Mouse (Mus musculus) retina, postnatal 7 days (tissue): ENCODE measurements at regions not wholly inside any gene's neighbourhood (a gene's known extent, or its start where the extent isn't known, plus 50 kb on each side); places are given as distances from the start of the nearest gene placed in this dataset.

Experiments
- DNase-seq: peaks from one replicate; pipeline ENCODE4 v3.0.0-alpha.2; 2012; ENCODE audit warnings: low read depth, low spot score

DNA sequence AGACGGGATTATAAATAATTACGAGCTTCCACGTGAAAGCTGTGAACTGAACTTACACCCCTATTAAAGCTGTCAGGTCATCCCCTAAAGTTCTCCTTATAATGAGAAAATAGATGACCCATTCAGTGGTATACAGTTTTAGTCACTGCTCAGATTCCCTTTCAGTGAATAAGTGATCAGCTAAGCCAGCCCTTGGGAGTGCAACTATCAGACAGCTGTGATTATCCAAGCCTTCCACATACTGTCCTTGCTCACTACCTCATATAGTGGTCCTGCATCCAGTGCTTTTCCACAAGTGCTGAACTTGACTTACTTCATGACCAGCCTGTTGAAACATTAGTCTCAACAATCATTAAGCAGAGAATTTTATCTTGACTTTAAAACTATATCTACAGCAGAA, 131.2 kb upstream of the Tle1 start:
- DNase-seq: no peak

DNA sequence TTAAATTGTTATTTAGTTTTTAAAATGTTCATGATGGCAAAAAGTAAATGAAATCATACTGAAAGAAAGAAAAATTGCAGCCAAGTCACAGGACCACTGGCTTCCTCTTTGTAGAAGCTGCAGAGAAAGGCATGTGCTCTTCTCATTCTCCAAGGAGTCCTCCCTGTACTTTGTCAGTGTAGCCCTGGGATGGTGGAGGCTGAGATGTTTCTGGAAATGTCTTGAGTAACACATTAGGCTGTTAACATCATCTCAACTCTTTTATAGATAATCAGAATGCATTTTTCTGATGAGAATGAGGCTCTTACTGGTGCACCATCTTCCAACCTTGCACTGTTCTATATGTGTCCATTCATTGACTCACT, 128.3 kb upstream of the Tle1 start:
- DNase-seq: no peak

DNA sequence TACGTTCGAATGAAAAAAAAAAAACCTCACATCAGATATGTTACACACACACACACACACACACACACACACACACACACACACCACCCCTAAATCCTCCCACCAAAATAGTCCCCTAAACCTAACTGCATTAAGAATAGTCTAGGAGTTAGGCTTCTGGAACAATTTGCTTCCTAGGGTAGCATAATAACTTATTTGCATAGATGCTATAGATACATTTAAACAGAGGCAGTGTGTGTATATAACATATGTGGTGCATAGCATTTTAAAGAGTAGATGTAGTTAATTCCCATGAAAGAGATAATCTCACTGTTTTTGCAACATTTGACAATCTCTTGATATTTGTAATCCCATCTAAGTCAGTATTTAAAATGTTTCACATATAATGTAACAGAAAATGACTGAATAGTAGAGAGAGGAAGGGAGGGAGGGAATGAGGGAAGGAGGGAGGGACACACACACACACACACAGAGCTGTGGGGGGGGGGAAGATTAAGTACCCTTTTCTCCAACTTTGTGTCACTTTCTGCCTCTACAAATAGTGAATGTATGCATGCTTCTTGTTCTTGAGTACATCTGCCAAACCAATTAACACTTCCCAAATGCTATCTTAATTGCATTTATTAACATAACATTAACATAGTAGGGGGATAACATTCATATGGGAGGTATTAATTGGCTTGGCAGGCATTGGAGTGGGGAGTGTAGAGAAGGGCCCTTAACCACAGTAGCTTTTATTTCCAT, 127.7 kb upstream of the Tle1 start:
- no peak for DNase-seq

DNA sequence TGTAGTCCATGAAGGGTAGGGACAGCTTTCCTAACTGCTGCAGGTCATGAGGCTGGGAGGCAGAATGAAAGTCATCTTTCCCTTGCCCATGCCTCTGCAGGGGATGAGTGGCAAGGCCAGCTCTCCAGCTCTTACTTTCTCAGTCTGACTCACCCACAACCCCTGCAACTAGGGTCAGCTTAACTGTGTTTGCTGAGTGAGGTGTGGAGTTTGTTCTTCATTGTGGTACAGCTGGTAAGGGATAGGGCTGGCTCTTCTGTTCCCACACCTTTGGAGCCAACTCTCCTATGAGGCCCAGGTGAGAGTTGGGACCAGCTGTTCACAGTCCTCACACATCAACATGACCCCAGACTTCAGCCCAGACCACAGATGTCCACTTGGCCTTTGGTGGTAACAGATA, 124.2 kb upstream of the Tle1 start:
- no peak for DNase-seq

DNA sequence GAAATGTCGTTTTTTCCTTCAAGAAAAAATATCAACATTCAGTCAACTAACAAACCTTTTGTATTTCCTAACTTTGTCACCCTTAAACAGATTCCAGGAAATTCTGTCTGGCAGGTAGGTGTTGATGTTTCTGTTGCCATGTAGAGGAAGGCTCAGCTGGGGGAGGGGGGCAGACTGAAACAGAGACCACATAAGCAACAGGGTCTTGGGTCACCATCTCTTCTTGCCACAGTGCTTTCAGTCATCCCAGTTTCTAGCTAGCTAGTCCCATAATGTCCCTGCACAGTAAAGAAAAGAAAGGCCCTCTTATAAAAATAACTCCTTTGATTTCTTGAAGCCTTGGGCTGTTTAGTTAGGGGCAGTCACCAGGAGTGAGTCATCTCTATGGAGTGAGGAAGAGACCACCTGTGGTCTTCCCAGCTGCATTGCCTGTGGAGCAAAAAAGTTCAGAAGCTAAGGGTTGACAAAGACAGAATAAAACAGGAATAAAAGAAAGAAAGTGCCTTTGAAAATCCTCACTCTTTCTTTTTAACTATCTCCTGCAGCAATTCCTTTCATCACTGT, 84.5 kb upstream of the Tle1 start:
- no peak for DNase-seq

DNA sequence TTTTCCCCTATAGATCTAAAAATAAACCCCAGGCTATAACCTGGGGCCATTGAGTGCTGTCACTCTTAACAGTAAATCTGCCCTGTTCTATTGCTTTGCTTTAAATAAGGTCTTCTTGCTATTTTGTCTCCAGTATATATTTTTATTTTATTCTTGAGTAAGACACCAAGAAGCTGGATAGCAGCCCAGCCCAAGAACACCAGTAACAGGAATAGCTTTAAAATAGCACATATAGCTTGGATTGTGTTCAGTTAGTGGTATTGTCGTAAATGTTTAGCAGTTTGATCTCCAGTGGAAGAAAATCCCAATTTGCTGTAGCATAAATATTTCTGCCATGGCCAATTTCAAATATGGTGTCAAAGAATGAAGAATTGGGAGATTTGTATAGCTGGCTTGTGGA, 49.8 kb upstream of the Tle1 start:
- DNase-seq: no peak
